Mouse (Mus musculus) liver, postnatal 0 days (tissue): ENCODE measurements around the gene Arl6ip5.

Experiments used
- CTCF ChIP-seq: sonication (generic); IDR thresholded peaks from 2 replicates; pipeline ENCODE4 v1.5.1; 2016; ENCODE audit warnings: antibody characterized with exemption, low read depth
- EP300 ChIP-seq: IDR thresholded peaks from 2 replicates; pipeline ENCODE4 v1.6.1; 2016; ENCODE audit warnings: antibody characterized with exemption, low read depth, mild to moderate bottlenecking

DNA sequence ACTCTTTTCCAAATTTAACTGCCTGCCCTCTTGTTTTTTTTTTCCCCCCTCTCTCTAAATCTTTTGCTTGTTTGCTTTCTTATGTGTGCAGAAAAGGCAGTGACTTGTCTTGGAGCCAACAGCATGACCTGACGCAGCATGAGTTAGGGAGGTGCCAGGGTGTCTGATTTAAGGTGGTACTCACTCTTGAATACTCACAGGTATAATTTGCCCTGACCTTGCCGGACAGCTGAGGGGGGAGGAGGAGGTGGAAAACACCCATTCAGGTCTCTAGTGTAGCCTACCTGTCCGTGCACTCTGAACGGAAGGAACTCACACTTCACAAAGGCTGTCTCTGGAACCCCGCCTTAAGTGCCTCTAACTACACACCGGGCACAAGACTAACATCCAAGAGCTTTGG is 68.4 kb downstream of the Arl6ip5 start:
- TF ChIP-seq EP300 = no peak
- TF ChIP-seq CTCF = no peak
